Mouse (Mus musculus) limb, embryonic 13.5 days (tissue): Measurements from ENCODE around the gene Olfr1441. TPM values are rescaled to one million over a fixed set of nuclear protein-coding genes. Genes with fewer than 3 reads are reported as not detected.

Experiments
- ATAC-seq: fragments of 200-750 bp; cut with Nextera tagmentation; 2 replicates; pipeline ENCODE4 v1.8.0; 2017; ENCODE audit warnings: low read depth, moderate number of reproducible peaks, moderate TSS enrichment; ENCODE audit not compliant: low FRiP score
- H3K27ac ChIP-seq: fragments of 300-500 bp; sonication (generic); 2 replicates; pipeline ENCODE4 v1.5.1; 2015; ENCODE audit warnings: inconsistent platforms, mild to moderate bottlenecking, moderate library complexity
- H3K27me3 ChIP-seq: fragments of 300-500 bp; sonication (generic); 2 replicates; pipeline ENCODE4 v1.6.1; 2015; ENCODE audit warnings: mild to moderate bottlenecking, inconsistent platforms
- H3K36me3 ChIP-seq: fragments of 300-500 bp; sonication (generic); 2 replicates; pipeline ENCODE4 v1.6.1; 2015; ENCODE audit warnings: inconsistent platforms, mild to moderate bottlenecking, moderate library complexity
- H3K4me1 ChIP-seq: fragments of 300-500 bp; sonication (generic); 2 replicates; pipeline ENCODE4 v1.6.1; 2015; ENCODE audit warnings: inconsistent platforms
- H3K4me2 ChIP-seq: fragments of 300-500 bp; sonication (generic); replicated peaks from 2 replicates; pipeline ENCODE4 v1.6.1; 2015; ENCODE audit warnings: inconsistent platforms, mild to moderate bottlenecking, moderate library complexity
- H3K4me3 ChIP-seq: fragments of 300-500 bp; sonication (generic); 2 replicates; pipeline ENCODE4 v1.5.1; 2015; ENCODE audit warnings: moderate library complexity, mild to moderate bottlenecking, inconsistent platforms
- H3K9ac ChIP-seq: fragments of 300-500 bp; sonication (generic); 2 replicates; pipeline ENCODE4 v1.6.1; 2015; ENCODE audit warnings: mild to moderate bottlenecking, inconsistent platforms
- H3K9me3 ChIP-seq: fragments of 300-500 bp; sonication (generic); 2 replicates; pipeline ENCODE4 v1.6.1; 2016; ENCODE audit warnings: inconsistent platforms
- WGBS: fragments of 180-500 bp; shearing (Covaris S2); methylation state at CpG from one replicate; pipeline ENCODE4 v1.1.7; 2015; 5-methylcytosine and 5-hydroxymethylcytosine counted together
- polyA plus RNA-seq: library from polyadenylated mRNA; unstranded; fragments of >200 nt; fragmentation: Nextera tagmentation; extraction: Ambion mirVana; gene quantifications from 2 replicates; pipeline ENCODE4 v1.2.1, GENCODE M21; 2015

Gene Olfr1441
- polyA plus RNA-seq = not detected in 2 replicates

GRCm38 (mm10) chr19:12417361-12417760 is at the start of gene Olfr1441:
Olfr1441 (plus strand) TSS chr19:12417433.
- Histone ChIP-seq H3K9ac (no peak within 1 kb of the TSS), H3K4me1 (no peaks in the 10 kb centered on the region), H3K27me3 (no peaks in the 10 kb centered on the region), H3K9me3 (no peaks in the 10 kb centered on the region), H3K27ac (no peak within 1 kb of the TSS), H3K4me2 (no peak within 1 kb of the TSS), H3K4me3 (no peak within 1 kb of the TSS), H3K36me3 (no peaks in the 10 kb centered on the region)
- ATAC-seq = no peak

GRCm38 (mm10) chr19:12373004-12373403 is 44.2 kb upstream of the Olfr1441 start:
- no peak overlapping the region for H3K4me2 ChIP-seq
- no peak overlapping the region for H3K4me3 ChIP-seq
- H3K9me3 ChIP-seq = no peaks in the 10 kb centered on the region
- H3K4me1 ChIP-seq = no peaks in the 10 kb centered on the region
- no peak for ATAC-seq
- no peaks in the 10 kb centered on the region for H3K27me3 ChIP-seq
- H3K27ac ChIP-seq = no peak overlapping the region
- no peaks in the 10 kb centered on the region for H3K36me3 ChIP-seq
- WGBS = 80% methylated on average over 3 of the region's 3 CpGs
- no peak overlapping the region for H3K9ac ChIP-seq

- WGBS = 65% methylated on average over 2 of the region's 2 CpGs
Measured at GRCm38 (mm10) chr19:12374465-12375025, 42.7 kb upstream of the Olfr1441 start.

GRCm38 (mm10) chr19:12386979-12387378 is 30.3 kb upstream of the Olfr1441 start, which contains the start of gene Olfr1440:
Olfr1440 (plus strand) TSS chr19:12387279.
- no peak within 1 kb of the TSS for H3K4me3 ChIP-seq
- H3K4me2 ChIP-seq = no peak within 1 kb of the TSS
- H3K4me1 ChIP-seq = no peaks in the 10 kb centered on the region
- no peaks in the 10 kb centered on the region for H3K36me3 ChIP-seq
- WGBS = 85% methylated on average over 2 of the region's 2 CpGs
- H3K9ac ChIP-seq = no peak within 1 kb of the TSS
- H3K27me3 ChIP-seq = no peaks in the 10 kb centered on the region
- H3K9me3 ChIP-seq = no peaks in the 10 kb centered on the region
- ATAC-seq = no peak
- H3K27ac ChIP-seq = no peak within 1 kb of the TSS

More at GRCm38 (mm10) chr19:12374465-12375025, 42.7 kb upstream of the Olfr1441 start:
- H3K4me2 ChIP-seq = no peak overlapping the region
- H3K9ac ChIP-seq = no peak overlapping the region
- H3K27ac ChIP-seq = no peak overlapping the region
- H3K9me3 ChIP-seq = no peaks in the 10 kb centered on the region
- no peaks in the 10 kb centered on the region for H3K4me1 ChIP-seq
- no peaks in the 10 kb centered on the region for H3K27me3 ChIP-seq
- no peak for ATAC-seq
- H3K36me3 ChIP-seq = no peaks in the 10 kb centered on the region
- H3K4me3 ChIP-seq = no peak overlapping the region

- Histone ChIP-seq H3K9ac (no peak overlapping the region), H3K4me3 (no peak overlapping the region), H3K4me1 (no peaks in the 10 kb centered on the region), H3K27ac (no peak overlapping the region), H3K9me3 (no peaks in the 10 kb centered on the region), H3K36me3 (no peaks in the 10 kb centered on the region), H3K27me3 (no peaks in the 10 kb centered on the region), H3K4me2 (no peak overlapping the region)
- ATAC-seq = no peak
Measured at GRCm38 (mm10) chr19:12413737-12414136, 3.5 kb upstream of the Olfr1441 start.

GRCm38 (mm10) chr19:12418312-12418711 is 1.1 kb downstream of the Olfr1441 start:
- Histone ChIP-seq H3K36me3 (no peaks in the 10 kb centered on the region), H3K9me3 (no peaks in the 10 kb centered on the region), H3K4me3 (no peak overlapping the region), H3K9ac (no peak overlapping the region), H3K27ac (no peak overlapping the region), H3K4me1 (no peaks in the 10 kb centered on the region), H3K4me2 (no peak overlapping the region), H3K27me3 (no peaks in the 10 kb centered on the region)
- 89% methylated on average over 3 of the region's 3 CpGs for WGBS
- no peak for ATAC-seq

GRCm38 (mm10) chr19:12420555-12420954 is 3.3 kb downstream of the Olfr1441 start:
- no peaks in the 10 kb centered on the region for H3K36me3 ChIP-seq
- H3K9ac ChIP-seq = no peak overlapping the region
- H3K27me3 ChIP-seq = no peaks in the 10 kb centered on the region
- WGBS = 78% methylated on average over 6 of the region's 6 CpGs
- no peak overlapping the region for H3K27ac ChIP-seq
- no peak overlapping the region for H3K4me2 ChIP-seq
- no peak overlapping the region for H3K4me3 ChIP-seq
- no peaks in the 10 kb centered on the region for H3K4me1 ChIP-seq
- H3K9me3 ChIP-seq = no peaks in the 10 kb centered on the region
- ATAC-seq = no peak

- H3K36me3 ChIP-seq = no peaks in the 10 kb centered on the region
Measured at GRCm38 (mm10) chr19:12421680-12422079, 4.4 kb downstream of the Olfr1441 start.

GRCm38 (mm10) chr19:12427101-12427500 is 9.9 kb downstream of the Olfr1441 start:
- no peaks in the 10 kb centered on the region for H3K4me1 ChIP-seq
- no peaks in the 10 kb centered on the region for H3K27me3 ChIP-seq
- H3K4me2 ChIP-seq = no peak overlapping the region
- ATAC-seq = no peak
- no peaks in the 10 kb centered on the region for H3K36me3 ChIP-seq
- no peak overlapping the region for H3K27ac ChIP-seq
- H3K9ac ChIP-seq = no peak overlapping the region
- no peak overlapping the region for H3K4me3 ChIP-seq
- H3K9me3 ChIP-seq = no peaks in the 10 kb centered on the region
- WGBS = 89% methylated on average over 5 of the region's 5 CpGs

More at GRCm38 (mm10) chr19:12421680-12422079, 4.4 kb downstream of the Olfr1441 start:
- ATAC-seq = no peak
- Histone ChIP-seq H3K27me3 (no peaks in the 10 kb centered on the region), H3K4me1 (no peaks in the 10 kb centered on the region), H3K9ac (no peak overlapping the region), H3K9me3 (no peaks in the 10 kb centered on the region), H3K4me2 (no peak overlapping the region), H3K27ac (no peak overlapping the region), H3K4me3 (no peak overlapping the region)
- WGBS = 74% methylated on average over 1 of the region's 1 CpGs

- Histone ChIP-seq H3K27me3 (no peaks in the 10 kb centered on the region), H3K9ac (no peak within 1 kb of the TSS), H3K9me3 (no peaks in the 10 kb centered on the region), H3K4me1 (no peaks in the 10 kb centered on the region), H3K27ac (no peak within 1 kb of the TSS), H3K36me3 (no peaks in the 10 kb centered on the region), H3K4me2 (no peak within 1 kb of the TSS), H3K4me3 (no peak within 1 kb of the TSS)
- no peak for ATAC-seq
- WGBS = 93% methylated on average over 6 of the region's 6 CpGs
Measured at GRCm38 (mm10) chr19:12427605-12428004, 10.4 kb downstream of the Olfr1441 start, which contains the start of gene Pfpl. Pfpl (plus strand) TSS chr19:12427905.

GRCm38 (mm10) chr19:12433033-12433432 is 15.8 kb downstream of the Olfr1441 start:
- no peaks in the 10 kb centered on the region for H3K9me3 ChIP-seq
- H3K4me3 ChIP-seq = no peak overlapping the region
- 13% methylated on average over 2 of the region's 2 CpGs for WGBS
- no peak overlapping the region for H3K4me2 ChIP-seq
- ATAC-seq = peak; percentile 36; the same call in 1 of the 2 replicates
- no peaks in the 10 kb centered on the region for H3K36me3 ChIP-seq
- no peak overlapping the region for H3K27ac ChIP-seq
- H3K4me1 ChIP-seq = no peaks in the 10 kb centered on the region
- H3K9ac ChIP-seq = no peak overlapping the region
- H3K27me3 ChIP-seq = no peaks in the 10 kb centered on the region

GRCm38 (mm10) chr19:12435011-12435416 is 17.8 kb downstream of the Olfr1441 start:
- Histone ChIP-seq H3K4me1 (no peaks in the 10 kb centered on the region), H3K36me3 (no peaks in the 10 kb centered on the region), H3K9ac (no peak overlapping the region), H3K9me3 (no peaks in the 10 kb centered on the region), H3K27me3 (no peaks in the 10 kb centered on the region), H3K4me2 (no peak overlapping the region), H3K27ac (no peak overlapping the region), H3K4me3 (no peak overlapping the region)
- WGBS = 83% methylated on average over 4 of the region's 4 CpGs
- ATAC-seq = no peak
